In genomic region chr17:12872275-12873028, GRCm38 (mm10) we compare ENCODE assay signal across 10 mouse cellular contexts. TPM values are rescaled to one million over a fixed set of nuclear protein-coding genes. Genes with fewer than 3 reads are reported as not detected.
DNase-seq lines count a peak whose midpoint lies in the region; ATAC-seq lines count a peak whose summit lies in the region.
"Had no signal": no experiment of that assay in that cellular context is flagged by ENCODE, and none has a peak within 500 bp of the region (broad histone marks: within the 10 kb centered on the region; RNA-seq: fewer than 3 reads in every experiment).

No protein-coding gene starts in this region.

- DNase-seq in frontal cortex, adult 2 months (ENCODE audit: extremely low spot score in 1 of 2, low spot score in 1 of 2): peak; percentile 52 to 68
- DNase-seq in frontal cortex, postnatal 14 days (ENCODE audit: low spot score in 2 of 2): no peak
- peak; percentile 49 to 54 for DNase-seq in right cerebral cortex, postnatal 36 days (ENCODE audit: low spot score in 2 of 2)
- no peak for DNase-seq in right cerebral cortex, postnatal 25 days
- no peak for DNase-seq in liver
- DNase-seq in forebrain, embryonic 10.5 days (ENCODE audit: extremely low spot score, low spot score): no peak
- no peak for DNase-seq in heart, adult 18-20 months
- DNase-seq: kidney, postnatal 4 days; lung, postnatal 14 days had no signal

- H3K9ac ChIP-seq in limb, embryonic 12.5 days (replicated peaks): no peak overlapping the region

- ATAC-seq in limb, embryonic 12.5 days (ENCODE audit: insufficient number of reproducible peaks, insufficient read depth, low FRiP score, low TSS enrichment, low read depth): peak; percentile 27; the same call in 1 of the 2 replicates

- H3K27me3 ChIP-seq in limb, embryonic 12.5 days: no peaks in the 10 kb centered on the region
- peaks cover 11% of the 10 kb centered on the region; the same call in 1 of the 2 replicates for H3K27me3 ChIP-seq in forebrain, embryonic 10.5 days (ENCODE audit: poor library complexity, severe bottlenecking)

- H3K27ac ChIP-seq in limb, embryonic 12.5 days: peak overlapping the region; percentile 64; the same call in 1 of the 2 replicates
- no peak overlapping the region for H3K27ac ChIP-seq in forebrain, embryonic 10.5 days

- H3K4me1 ChIP-seq in limb, embryonic 12.5 days (replicated peaks): peaks cover 57% of the 10 kb centered on the region
- peaks cover 12% of the 10 kb centered on the region; the same call in 1 of the 2 replicates for H3K4me1 ChIP-seq in forebrain, embryonic 10.5 days

- no peaks in the 10 kb centered on the region for H3K36me3 ChIP-seq in limb, embryonic 12.5 days
- H3K36me3 ChIP-seq in forebrain, embryonic 10.5 days (replicated peaks): no peaks in the 10 kb centered on the region

- 0 out of 2 replicates have a peak overlapping the region, but pooled peaks have one; percentile 0 for H3K4me3 ChIP-seq in limb, embryonic 12.5 days (replicated peaks)
- no peak overlapping the region for H3K4me3 ChIP-seq in forebrain, embryonic 10.5 days

- 21% methylated on average over 16 of the region's 16 CpGs for WGBS in limb, embryonic 12.5 days
- 73% methylated on average over 16 of the region's 16 CpGs for WGBS in forebrain, embryonic 10.5 days

- peak overlapping the region; percentile 36 for H3K4me2 ChIP-seq in limb, embryonic 12.5 days

- no peaks in the 10 kb centered on the region for H3K9me3 ChIP-seq in limb, embryonic 12.5 days
- no peaks in the 10 kb centered on the region for H3K9me3 ChIP-seq in forebrain, embryonic 10.5 days

RNA-seq across cellular contexts. Expression of gene Mrgprh, which starts 3.4 kb away (rescaled TPM):
- 0.22 and 0.23 TPM in 2 replicates for polyA plus RNA-seq in frontal cortex, adult 2 months (2012; rRNA removed)
- 0.18 TPM in 1 of 2 replicates, not detected in the other for polyA plus RNA-seq in limb, embryonic 12.5 days (2016; fragmentation: Nextera tagmentation; extraction: Ambion mirVana)
- polyA plus RNA-seq in forebrain, embryonic 10.5 days (2016; fragmentation: Nextera tagmentation; extraction: Ambion mirVana): not detected in 2 replicates
- 1 to 10 TPM; 6.0 to 7.0 TPM for total RNA-seq in heart, adult 18-20 months (2021)

RNA-seq across cellular contexts. Expression of gene Mas1, which starts 4.5 kb away (rescaled TPM):
- 25.8 and 34.8 TPM in 2 replicates for polyA plus RNA-seq in frontal cortex, adult 2 months (2012; rRNA removed)
- polyA plus RNA-seq in limb, embryonic 12.5 days (2016; fragmentation: Nextera tagmentation; extraction: Ambion mirVana): 0.91 and 2.0 TPM in 2 replicates
- polyA plus RNA-seq in forebrain, embryonic 10.5 days (2016; fragmentation: Nextera tagmentation; extraction: Ambion mirVana): 0.49 and 0.51 TPM in 2 replicates
- total RNA-seq in heart, adult 18-20 months (2021): under 1 TPM; 0.46 to 0.60 TPM

RNA-seq across cellular contexts. Expression of gene Pnldc1, which starts 37.6 kb away (rescaled TPM):
- polyA plus RNA-seq in frontal cortex, adult 2 months (2012; rRNA removed): 3.8 and 4.3 TPM in 2 replicates
- 2.9 and 3.6 TPM in 2 replicates for polyA plus RNA-seq in limb, embryonic 12.5 days (2016; fragmentation: Nextera tagmentation; extraction: Ambion mirVana)
- 1.3 and 2.7 TPM in 2 replicates for polyA plus RNA-seq in forebrain, embryonic 10.5 days (2016; fragmentation: Nextera tagmentation; extraction: Ambion mirVana)
- under 1 TPM; 0.18 to 0.74 TPM for total RNA-seq in heart, adult 18-20 months (2021)

RNA-seq across cellular contexts. Expression of gene Tcp1, which starts 43.0 kb away (rescaled TPM):
- 122 and 138 TPM in 2 replicates for polyA plus RNA-seq in frontal cortex, adult 2 months (2012; rRNA removed)
- 497 and 531 TPM in 2 replicates for polyA plus RNA-seq in limb, embryonic 12.5 days (2016; fragmentation: Nextera tagmentation; extraction: Ambion mirVana)
- 533 and 536 TPM in 2 replicates for polyA plus RNA-seq in forebrain, embryonic 10.5 days (2016; fragmentation: Nextera tagmentation; extraction: Ambion mirVana)
- 100 to 1,000 TPM; 191 to 206 TPM for total RNA-seq in heart, adult 18-20 months (2021)

RNA-seq across cellular contexts. Expression of gene Mrpl18, which starts 43.7 kb away (rescaled TPM):
- polyA plus RNA-seq in frontal cortex, adult 2 months (2012; rRNA removed): 55.8 and 56.9 TPM in 2 replicates
- polyA plus RNA-seq in limb, embryonic 12.5 days (2016; fragmentation: Nextera tagmentation; extraction: Ambion mirVana): 172 and 174 TPM in 2 replicates
- polyA plus RNA-seq in forebrain, embryonic 10.5 days (2016; fragmentation: Nextera tagmentation; extraction: Ambion mirVana): 199 and 207 TPM in 2 replicates
- 100 to 1,000 TPM; 163 to 179 TPM for total RNA-seq in heart, adult 18-20 months (2021)

Comparison
In these comparisons a context has a peak if more than half of its experiments do, and no peak if none do; other contexts are left out.
1. DNase-seq: peak in frontal cortex, adult 2 months (2 of 2) and right cerebral cortex, postnatal 36 days (2 of 2); none in frontal cortex, postnatal 14 days (0 of 2), right cerebral cortex, postnatal 25 days (single experiment), liver (single experiment), forebrain, embryonic 10.5 days (single experiment) and heart, adult 18-20 months (0 of 2).